8 mouse cellular contexts compared by ENCODE assay signal in the genomic region with DNA sequence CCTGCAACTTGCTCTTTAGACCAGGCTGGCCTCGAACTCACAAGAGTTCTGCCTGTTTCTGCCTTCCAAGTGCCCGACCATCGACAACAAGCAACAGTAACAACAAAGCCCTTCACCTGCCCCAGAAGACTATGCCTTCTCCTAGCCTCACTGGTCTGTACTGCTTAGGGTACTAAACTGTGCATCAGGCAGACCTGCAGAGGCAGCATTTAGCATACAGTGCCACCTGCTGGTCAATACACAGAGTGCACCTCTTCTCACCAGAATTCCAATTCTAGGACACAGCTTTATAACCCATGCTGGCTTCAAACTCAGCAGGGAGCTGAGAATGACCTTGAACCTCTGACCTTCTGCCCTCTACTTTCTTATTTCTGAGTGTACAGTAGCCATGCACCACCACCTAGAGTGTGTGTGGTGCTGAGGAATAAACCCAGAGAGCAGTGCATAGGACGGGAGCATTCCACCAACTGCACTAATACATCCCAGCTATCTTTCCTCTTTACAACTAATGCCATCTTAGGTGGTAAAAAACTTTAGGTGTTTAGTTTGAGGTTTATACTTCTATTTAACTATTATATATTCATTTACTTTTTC. TPM values are rescaled to one million over a fixed set of nuclear protein-coding genes. Genes with fewer than 3 reads are reported as not detected.
DNase-seq lines count a peak whose midpoint lies in the region; ATAC-seq and TF ChIP-seq lines count a peak whose summit lies in the region.

No protein-coding gene starts in this region.

- no peaks in the 10 kb centered on the region for H3K9me3 ChIP-seq in embryonic facial prominence, embryonic 13.5 days
- no peaks in the 10 kb centered on the region for H3K9me3 ChIP-seq in heart, embryonic 13.5 days
- H3K9me3 ChIP-seq in kidney, postnatal 0 days (replicated peaks; ENCODE audit: low read length) = no peaks in the 10 kb centered on the region
- no peaks in the 10 kb centered on the region for H3K9me3 ChIP-seq in stomach, postnatal 0 days (ENCODE audit: control insufficient read depth, low read length)

- no peaks in the 10 kb centered on the region for H3K4me1 ChIP-seq in embryonic facial prominence, embryonic 13.5 days
- H3K4me1 ChIP-seq in heart, embryonic 13.5 days = no peaks in the 10 kb centered on the region
- no peaks in the 10 kb centered on the region for H3K4me1 ChIP-seq in kidney, postnatal 0 days (replicated peaks; ENCODE audit: insufficient read depth, low read length)
- H3K4me1 ChIP-seq in stomach, postnatal 0 days (replicated peaks; ENCODE audit: control insufficient read depth, insufficient read depth) = no peaks in the 10 kb centered on the region

- no peak overlapping the region for H3K4me2 ChIP-seq in embryonic facial prominence, embryonic 13.5 days
- H3K4me2 ChIP-seq in heart, embryonic 13.5 days = no peak overlapping the region
- no peak overlapping the region for H3K4me2 ChIP-seq in kidney, postnatal 0 days (ENCODE audit: low read length)
- H3K4me2 ChIP-seq in stomach, postnatal 0 days (replicated peaks; ENCODE audit: low read depth) = no peak overlapping the region

- peaks cover 67% of the 10 kb centered on the region for H3K36me3 ChIP-seq in embryonic facial prominence, embryonic 13.5 days
- H3K36me3 ChIP-seq in heart, embryonic 13.5 days = peaks cover 85% of the 10 kb centered on the region
- peaks cover 21% of the 10 kb centered on the region; the same call in 1 of the 2 replicates for H3K36me3 ChIP-seq in kidney, postnatal 0 days (ENCODE audit: insufficient read depth, low read length)
- H3K36me3 ChIP-seq in stomach, postnatal 0 days (ENCODE audit: control insufficient read depth, insufficient read depth, low read length) = peaks cover 3% of the 10 kb centered on the region

- DNase-seq in CD8-positive naive resting alpha-beta T cell, adult 2 months (ENCODE audit: low read depth in 2 of 2, low spot score in 2 of 2) = peak; percentile 49 to 51
- peak; percentile 50 for DNase-seq in adrenal gland, postnatal 25 days
- DNase-seq in kidney, postnatal 0 days (ENCODE audit: low spot score) = peak; percentile 88
- DNase-seq in liver = peak; percentile 60
- DNase-seq in stomach, postnatal 0 days (ENCODE audit: low spot score) = peak; percentile 63

- no peak for TF ChIP-seq EP300 in stomach, postnatal 0 days (optimal IDR thresholded peaks at IDR 0.05)

- 73% methylated on average over 4 of the region's 4 CpGs for WGBS in embryonic facial prominence, embryonic 13.5 days
- WGBS in heart, embryonic 13.5 days = 64% methylated on average over 4 of the region's 4 CpGs
- WGBS in kidney, postnatal 0 days = 74% methylated on average over 4 of the region's 4 CpGs
- WGBS in stomach, postnatal 0 days = 77% methylated on average over 4 of the region's 4 CpGs

- no peak overlapping the region for H3K4me3 ChIP-seq in embryonic facial prominence, embryonic 13.5 days
- no peak overlapping the region for H3K4me3 ChIP-seq in heart, embryonic 13.5 days
- H3K4me3 ChIP-seq in kidney, postnatal 0 days (replicated peaks; ENCODE audit: low read depth, low read length) = no peak overlapping the region
- no peak overlapping the region for H3K4me3 ChIP-seq in stomach, postnatal 0 days (ENCODE audit: low read depth, low read length)

- H3K27ac ChIP-seq in embryonic facial prominence, embryonic 13.5 days = no peak overlapping the region
- H3K27ac ChIP-seq in heart, embryonic 13.5 days (replicated peaks) = no peak overlapping the region
- no peak overlapping the region for H3K27ac ChIP-seq in kidney, postnatal 0 days
- no peak overlapping the region for H3K27ac ChIP-seq in stomach, postnatal 0 days (replicated peaks)

- H3K27me3 ChIP-seq in embryonic facial prominence, embryonic 13.5 days = no peaks in the 10 kb centered on the region
- no peaks in the 10 kb centered on the region for H3K27me3 ChIP-seq in heart, embryonic 13.5 days (replicated peaks)
- no peaks in the 10 kb centered on the region for H3K27me3 ChIP-seq in kidney, postnatal 0 days (ENCODE audit: insufficient read depth, low read length)
- no peaks in the 10 kb centered on the region for H3K27me3 ChIP-seq in stomach, postnatal 0 days (ENCODE audit: control insufficient read depth, insufficient read depth, low read length)

- ATAC-seq in embryonic facial prominence, embryonic 13.5 days (ENCODE audit: insufficient number of reproducible peaks, insufficient read depth, low FRiP score, low TSS enrichment, low read depth) = peak; percentile 62
- peak; percentile 54; the same call in 1 of the 2 replicates for ATAC-seq in heart, embryonic 13.5 days (ENCODE audit: extremely low read depth, insufficient number of reproducible peaks, low FRiP score, low TSS enrichment)
- peak; percentile 76 for ATAC-seq in kidney, postnatal 0 days (replicated peaks; ENCODE audit: low FRiP score, low read depth)
- peak; percentile 90 for ATAC-seq in monocyte, adult 5-6 weeks (replicated peaks; ENCODE audit: insufficient number of reproducible peaks, low FRiP score, low TSS enrichment, poor library complexity, severe bottlenecking)
- ATAC-seq in stomach, postnatal 0 days (ENCODE audit: low FRiP score, low TSS enrichment) = peak; percentile 88

- no peak overlapping the region for H3K9ac ChIP-seq in embryonic facial prominence, embryonic 13.5 days
- no peak overlapping the region for H3K9ac ChIP-seq in heart, embryonic 13.5 days
- no peak overlapping the region for H3K9ac ChIP-seq in kidney, postnatal 0 days (ENCODE audit: low read depth, low read length)
- no peak overlapping the region for H3K9ac ChIP-seq in stomach, postnatal 0 days (ENCODE audit: low read length)

- TF ChIP-seq CTCF in kidney, postnatal 0 days (IDR thresholded peaks at IDR 0.05; ENCODE audit: low read depth) = peak; percentile 97
- TF ChIP-seq CTCF in stomach, postnatal 0 days (IDR thresholded peaks at IDR 0.05; ENCODE audit: low read depth) = peak; percentile 99

RNA-seq across cellular contexts. Expression of gene Timmdc1, which starts 16.3 kb away (rescaled TPM):
- total RNA-seq in adrenal gland, postnatal 25 days (2021) = 39.1 and 44.3 TPM in 2 replicates
- 31.3 and 32.1 TPM in 2 replicates for polyA plus RNA-seq in embryonic facial prominence, embryonic 13.5 days (2015; fragmentation: Nextera tagmentation; extraction: Ambion mirVana)
- 29.7 and 35.3 TPM in 2 replicates for polyA plus RNA-seq in heart, embryonic 13.5 days (2015; fragmentation: Nextera tagmentation; extraction: Ambion mirVana)
- polyA plus RNA-seq in kidney, postnatal 0 days (2015; fragmentation: Nextera tagmentation; extraction: Ambion mirVana) = 27.9 and 28.7 TPM in 2 replicates
- 11.9 to 26.7 TPM (median 17.7 TPM) in 3 replicates for total RNA-seq in monocyte, adult 5-6 weeks (2017)
- 14.6 and 15.5 TPM in 2 replicates for polyA plus RNA-seq in stomach, postnatal 0 days (2015; fragmentation: Nextera tagmentation; extraction: Ambion mirVana)

RNA-seq across cellular contexts. Expression of gene Poglut1, which starts 43.9 kb away (rescaled TPM):
- 29.6 and 34.0 TPM in 2 replicates for total RNA-seq in adrenal gland, postnatal 25 days (2021)
- 80.3 and 83.6 TPM in 2 replicates for polyA plus RNA-seq in embryonic facial prominence, embryonic 13.5 days (2015; fragmentation: Nextera tagmentation; extraction: Ambion mirVana)
- 33.5 and 34.7 TPM in 2 replicates for polyA plus RNA-seq in heart, embryonic 13.5 days (2015; fragmentation: Nextera tagmentation; extraction: Ambion mirVana)
- 43.2 and 44.1 TPM in 2 replicates for polyA plus RNA-seq in kidney, postnatal 0 days (2015; fragmentation: Nextera tagmentation; extraction: Ambion mirVana)
- 11.8 to 14.3 TPM (median 12.6 TPM) in 3 replicates for total RNA-seq in monocyte, adult 5-6 weeks (2017)
- polyA plus RNA-seq in stomach, postnatal 0 days (2015; fragmentation: Nextera tagmentation; extraction: Ambion mirVana) = 16.0 and 16.3 TPM in 2 replicates

RNA-seq across cellular contexts. Expression of gene Cd80, which starts 50.8 kb away (rescaled TPM):
- 0.67 TPM in 1 of 2 replicates, not detected in the other for total RNA-seq in adrenal gland, postnatal 25 days (2021)
- polyA plus RNA-seq in embryonic facial prominence, embryonic 13.5 days (2015; fragmentation: Nextera tagmentation; extraction: Ambion mirVana) = 0.37 and 0.44 TPM in 2 replicates
- 0.53 and 0.55 TPM in 2 replicates for polyA plus RNA-seq in heart, embryonic 13.5 days (2015; fragmentation: Nextera tagmentation; extraction: Ambion mirVana)
- 0.20 TPM in 2 replicates for polyA plus RNA-seq in kidney, postnatal 0 days (2015; fragmentation: Nextera tagmentation; extraction: Ambion mirVana)
- total RNA-seq in monocyte, adult 5-6 weeks (2017) = 5.9 to 10.5 TPM (median 6.7 TPM) in 3 replicates
- 0.45 and 0.59 TPM in 2 replicates for polyA plus RNA-seq in stomach, postnatal 0 days (2015; fragmentation: Nextera tagmentation; extraction: Ambion mirVana)

RNA-seq across cellular contexts. Expression of gene Tmem39a, which starts 52.4 kb away (rescaled TPM):
- total RNA-seq in adrenal gland, postnatal 25 days (2021) = 74.4 and 80.8 TPM in 2 replicates
- 126 and 139 TPM in 2 replicates for polyA plus RNA-seq in embryonic facial prominence, embryonic 13.5 days (2015; fragmentation: Nextera tagmentation; extraction: Ambion mirVana)
- 62.0 and 62.8 TPM in 2 replicates for polyA plus RNA-seq in heart, embryonic 13.5 days (2015; fragmentation: Nextera tagmentation; extraction: Ambion mirVana)
- 70.3 and 74.6 TPM in 2 replicates for polyA plus RNA-seq in kidney, postnatal 0 days (2015; fragmentation: Nextera tagmentation; extraction: Ambion mirVana)
- total RNA-seq in monocyte, adult 5-6 weeks (2017) = 25.3 to 36.8 TPM (median 31.7 TPM) in 3 replicates
- 44.6 and 48.9 TPM in 2 replicates for polyA plus RNA-seq in stomach, postnatal 0 days (2015; fragmentation: Nextera tagmentation; extraction: Ambion mirVana)

RNA-seq across cellular contexts. Expression of gene Adprh, which starts 53.6 kb away (rescaled TPM):
- 44.3 and 52.0 TPM in 2 replicates for total RNA-seq in adrenal gland, postnatal 25 days (2021)
- polyA plus RNA-seq in embryonic facial prominence, embryonic 13.5 days (2015; fragmentation: Nextera tagmentation; extraction: Ambion mirVana) = 125 and 138 TPM in 2 replicates
- 92.3 and 102 TPM in 2 replicates for polyA plus RNA-seq in heart, embryonic 13.5 days (2015; fragmentation: Nextera tagmentation; extraction: Ambion mirVana)
- 74.6 and 77.5 TPM in 2 replicates for polyA plus RNA-seq in kidney, postnatal 0 days (2015; fragmentation: Nextera tagmentation; extraction: Ambion mirVana)
- total RNA-seq in monocyte, adult 5-6 weeks (2017) = 14.6 to 25.9 TPM (median 16.7 TPM) in 3 replicates
- 44.4 and 46.7 TPM in 2 replicates for polyA plus RNA-seq in stomach, postnatal 0 days (2015; fragmentation: Nextera tagmentation; extraction: Ambion mirVana)
